Mouse (Mus musculus) kidney, adult 2 months (tissue): Measurements from ENCODE around the gene Zfp82.

ENCODE experiments used
- CTCF ChIP-seq: fragments of 200-500 bp; conservative IDR thresholded peaks from 2 replicates; pipeline ENCODE4 v1.5.1; 2011; ENCODE audit warnings: low read depth, mild to moderate bottlenecking, control low read depth, low read length, moderate library complexity, mixed read lengths; ENCODE audit not compliant: insufficient read depth, insufficient read length
- POLR2A ChIP-seq: fragments of 200-500 bp; IDR thresholded peaks from one replicate; pipeline ENCODE4 v1.6.1; 2011; ENCODE audit warnings: low read depth, low read length, control low read depth

- TF ChIP-seq POLR2A, result no peak
- no peak for TF ChIP-seq CTCF
Observed at GRCm38 (mm10) chr7:30023324-30023723, 49.4 kb downstream of the Zfp82 start.
